Mouse (Mus musculus) gastrocnemius, postnatal 14 days (tissue): ENCODE measurements around the gene Kbtbd7. TPM values are rescaled to one million over a fixed set of nuclear protein-coding genes. Genes with fewer than 3 reads are reported as not detected.
"Not testable (repeated sequence)": the region's sequence is repeated elsewhere in the genome, so short reads cannot be mapped to it uniquely, and the experiment has no call there.

Experiments
- DNase-seq: peaks from one replicate; pipeline ENCODE4 v3.0.0; 2021; ENCODE audit warnings: mixed read lengths
- intact Hi-C: fragments of 180-260 bp; cut with DNase I; formaldehyde crosslinking; loops from one replicate; pipeline ENCODE4 v1.15.1; 2025; ENCODE audit warnings: low total_unique reads
- long read RNA-seq, 2 experiments: library from polyadenylated mRNA; stranded (forward); transcript quantifications; one replicate each; pipeline ENCODE4 v2.0.0; 2021
- total RNA-seq, 2 experiments: library from RNA; stranded (reverse); gene quantifications; 2 replicates each; pipeline ENCODE4 v1.2.3; 2021

Kbtbd7 gene
- total RNA-seq = 1 to 10 TPM; 7.1 to 8.0 TPM
- long read RNA-seq, experiment 1, full-length matches to known transcripts = 5 of 5 reads
- long read RNA-seq, experiment 1, partial matches to known transcripts = 0 of 5 reads
- long read RNA-seq, experiment 1, other reads (novel, unspliced or antisense) = 0 of 5 reads
- long read RNA-seq, experiment 2, full-length matches to known transcripts = 2 of 2 reads
- long read RNA-seq, experiment 2, partial matches to known transcripts = 0 of 2 reads
- long read RNA-seq, experiment 2, other reads (novel, unspliced or antisense) = 0 of 2 reads

DNA sequence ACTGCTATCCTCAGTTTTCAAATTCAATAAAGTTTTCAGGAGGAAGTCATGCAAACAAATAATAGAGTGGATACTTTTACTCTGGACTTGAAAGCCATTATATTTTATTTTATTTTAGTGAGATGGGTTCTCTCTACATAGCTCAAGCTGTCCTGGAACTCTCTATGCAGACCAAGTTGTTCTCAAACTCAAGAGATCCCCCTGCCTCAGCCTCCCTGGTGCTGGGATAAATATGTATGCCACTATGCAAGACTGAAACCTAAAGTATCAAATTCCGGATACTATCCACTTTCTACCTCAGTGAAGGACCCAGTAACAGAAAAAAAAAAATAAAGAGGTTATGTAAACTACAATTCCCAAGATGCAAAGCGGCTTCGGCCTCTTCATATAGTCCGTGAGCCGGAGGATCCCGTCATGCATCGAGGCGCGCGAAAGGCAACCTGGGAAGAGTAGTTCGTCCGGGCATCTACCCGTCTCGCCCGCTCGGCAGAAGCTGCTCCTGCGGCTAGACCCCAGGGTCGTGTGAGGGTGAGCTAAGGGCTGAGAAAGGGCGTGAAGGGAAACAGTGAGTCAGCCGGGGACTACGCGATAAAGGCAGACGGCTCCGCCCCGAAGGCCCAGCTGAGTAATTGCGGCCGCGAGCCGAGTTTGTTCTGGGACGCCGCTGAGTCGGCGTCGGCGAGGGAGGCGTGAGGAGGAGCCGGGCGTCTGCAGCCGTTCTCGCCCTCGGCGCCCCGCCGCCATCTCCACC, at the start of gene Kbtbd7:
Kbtbd7 (plus strand) TSS at position 533 of the 751 bp plus-strand sequence.
- intact Hi-C loops = no loop called here
- DNase-seq = peak; percentile 94

DNA sequence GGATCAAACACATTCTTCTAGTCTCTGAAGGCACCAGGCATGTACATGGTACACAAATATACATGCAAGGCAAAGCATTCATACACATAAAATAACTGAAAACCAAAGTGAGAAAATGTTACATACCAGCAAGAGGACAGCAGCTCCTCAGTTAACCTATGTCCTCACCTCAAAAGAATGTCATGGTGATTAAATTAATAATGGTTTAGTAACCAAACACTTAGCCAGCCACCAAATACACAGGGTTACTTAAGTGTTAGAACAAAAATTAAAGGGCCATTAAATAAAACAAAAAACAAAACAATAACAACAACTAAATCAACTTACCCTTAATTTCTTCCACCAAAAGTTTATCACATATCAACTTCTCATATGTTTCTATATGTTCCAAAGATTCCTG, 49.3 kb upstream of the Kbtbd7 start:
- DNase-seq = no peak
- intact Hi-C loops = no loop called here

DNA sequence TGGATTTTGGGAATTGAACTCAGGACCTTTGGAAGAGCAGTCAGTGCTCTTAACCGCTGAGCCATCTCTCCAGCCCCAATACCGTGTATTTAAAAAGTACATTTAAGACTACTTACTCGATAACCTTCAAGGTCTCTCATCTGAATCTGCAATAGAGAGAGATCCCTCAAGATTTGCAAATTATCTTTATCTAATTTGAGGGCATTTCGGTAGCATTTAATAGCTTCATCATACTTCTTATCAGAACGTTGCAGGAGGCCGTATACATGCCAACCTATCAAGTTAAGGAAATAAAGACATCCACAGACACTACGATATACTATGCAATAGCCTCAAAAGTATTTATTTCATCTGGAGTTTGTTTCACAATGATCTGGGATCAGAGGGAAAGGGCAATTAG, 43.2 kb upstream of the Kbtbd7 start:
- intact Hi-C loops = no loop called here
- no peak for DNase-seq

DNA sequence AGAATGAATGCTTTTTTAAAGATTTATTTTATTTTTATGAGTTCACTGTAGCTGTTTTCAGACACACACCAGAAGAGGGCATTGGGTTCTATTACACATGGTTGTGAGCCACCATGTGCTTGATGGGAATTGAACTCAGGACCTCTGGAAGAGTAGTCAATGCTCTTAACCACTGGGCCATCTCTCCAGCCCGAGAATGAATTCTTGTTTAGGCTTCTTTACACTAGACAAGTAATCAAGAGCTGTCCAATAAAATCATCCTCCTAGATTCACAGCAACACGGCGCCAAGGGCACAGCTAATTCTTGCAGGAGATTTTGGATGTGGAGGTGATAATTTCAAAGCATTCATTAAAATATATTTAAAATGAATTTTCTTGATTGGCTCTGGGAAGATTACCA, 38.0 kb upstream of the Kbtbd7 start:
- no peak for DNase-seq
- intact Hi-C loops = no loop called here

DNA sequence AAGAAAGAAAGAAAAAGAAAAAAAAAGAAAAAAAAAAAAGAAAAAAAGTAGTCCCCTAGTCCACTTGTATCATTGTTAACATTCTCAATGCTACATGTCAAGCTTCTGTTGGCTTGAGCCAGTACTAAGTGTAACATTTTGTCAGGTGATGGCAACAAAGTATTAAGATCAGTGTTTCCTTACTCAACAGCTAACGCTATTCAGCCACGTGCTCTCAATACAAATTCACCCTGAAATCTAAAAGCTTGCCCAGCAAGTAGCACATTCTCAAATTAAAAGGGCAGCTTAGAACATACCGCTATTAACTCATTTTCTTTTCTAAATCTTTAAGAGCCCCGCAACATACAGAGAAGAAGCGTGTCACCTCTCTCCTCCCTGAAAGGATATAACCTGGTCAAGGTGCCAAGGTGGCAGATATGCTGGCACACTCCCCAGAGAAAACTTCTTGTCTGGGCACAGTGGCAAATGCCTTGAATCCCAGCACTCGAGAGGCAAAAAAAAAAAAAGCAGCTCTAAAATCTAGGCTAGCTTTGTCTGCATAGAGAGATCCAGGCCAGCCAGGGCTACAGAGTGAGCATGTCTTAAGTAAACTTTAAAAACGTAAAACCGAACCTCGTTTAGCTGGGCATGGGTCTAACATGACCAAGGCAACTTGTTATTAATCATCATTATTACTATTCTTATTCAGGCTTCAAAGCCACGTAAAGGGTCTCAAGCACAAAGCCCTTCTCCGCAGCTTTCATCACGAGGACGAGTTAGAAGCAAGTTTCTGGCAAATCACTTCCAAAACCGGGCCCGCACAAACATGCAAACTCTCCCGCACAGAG, 36.7 kb upstream of the Kbtbd7 start:
- intact Hi-C loops = no loop called here
- DNase-seq = peak; percentile 14

DNA sequence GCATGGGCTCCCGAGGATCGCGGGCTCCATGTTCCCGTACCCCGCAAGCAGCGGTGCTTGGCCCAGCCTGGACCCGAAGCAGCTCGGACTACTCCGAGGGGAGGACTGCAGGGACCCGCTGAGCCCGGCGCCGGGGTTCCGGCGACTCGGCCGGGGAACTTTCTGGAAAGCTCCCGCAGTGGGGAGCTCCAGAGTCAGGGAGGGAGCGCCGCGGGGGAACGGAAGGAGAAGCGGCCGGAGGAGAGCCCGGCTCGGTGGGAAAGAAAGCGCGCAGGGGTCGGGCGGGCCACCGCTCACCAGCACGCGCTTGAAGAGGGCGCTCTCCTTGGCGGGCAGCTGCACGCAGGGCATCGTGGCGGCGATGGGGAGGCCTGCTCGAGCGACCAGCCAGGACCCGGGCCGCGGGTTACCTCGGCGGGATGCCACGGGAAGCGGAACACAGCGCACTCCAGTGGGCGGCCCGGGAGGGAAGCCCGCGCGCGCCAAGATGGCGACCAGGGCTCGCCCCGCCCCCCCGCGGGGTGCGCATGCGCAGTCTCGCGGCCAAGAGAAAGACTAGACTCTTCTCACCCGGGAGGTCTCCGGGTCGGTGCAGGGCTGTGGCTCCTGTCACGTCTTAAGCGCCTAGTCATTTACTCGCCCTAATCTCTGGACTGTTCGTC, 35.9 kb upstream of the Kbtbd7 start, which contains the start of gene Naa16:
Naa16 (minus strand) TSS at position 514 of the 662 bp plus-strand sequence.
- peak; percentile 97 for DNase-seq
- intact Hi-C loops = no loop called here

DNA sequence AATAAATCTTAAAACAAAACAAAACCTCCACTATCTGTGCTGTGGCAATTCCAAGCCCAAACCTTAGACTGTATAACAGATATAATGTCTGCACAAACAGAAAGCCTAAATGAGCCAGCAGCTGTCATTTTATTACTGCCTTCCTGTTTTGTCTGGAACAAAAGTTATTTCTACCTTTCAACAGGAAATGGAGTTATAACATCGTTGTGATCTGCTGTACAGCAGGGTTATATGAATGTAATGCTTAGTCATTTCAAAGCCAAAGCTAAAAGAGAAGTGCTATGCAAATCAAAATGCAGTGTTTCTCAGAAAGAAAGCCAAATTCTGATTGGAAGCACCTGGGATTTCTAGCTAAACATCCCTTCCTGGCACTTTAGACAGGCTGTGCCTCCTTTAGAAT, 33.0 kb upstream of the Kbtbd7 start:
- DNase-seq = no peak
- intact Hi-C loops = no loop called here

DNA sequence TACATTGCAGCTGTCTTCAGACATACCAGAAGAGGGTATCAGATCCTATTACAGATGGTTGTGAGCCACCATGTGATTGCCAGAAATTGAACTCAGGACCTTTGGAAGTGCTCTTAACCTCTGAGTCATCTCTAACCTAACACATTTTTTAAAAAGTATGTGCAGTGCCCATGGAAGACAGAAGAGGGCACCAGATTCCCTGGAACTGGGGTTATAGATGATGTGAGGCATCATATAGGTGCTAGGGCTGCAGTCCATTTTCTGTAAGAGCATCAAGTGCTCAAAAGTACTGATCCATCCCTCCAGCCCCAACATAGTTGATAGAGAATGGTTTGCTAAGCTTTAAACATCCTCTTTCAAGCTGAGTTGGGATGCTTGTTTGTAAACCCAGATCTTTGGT, 31.7 kb upstream of the Kbtbd7 start:
- intact Hi-C loops = no loop called here
- DNase-seq = no peak

DNA sequence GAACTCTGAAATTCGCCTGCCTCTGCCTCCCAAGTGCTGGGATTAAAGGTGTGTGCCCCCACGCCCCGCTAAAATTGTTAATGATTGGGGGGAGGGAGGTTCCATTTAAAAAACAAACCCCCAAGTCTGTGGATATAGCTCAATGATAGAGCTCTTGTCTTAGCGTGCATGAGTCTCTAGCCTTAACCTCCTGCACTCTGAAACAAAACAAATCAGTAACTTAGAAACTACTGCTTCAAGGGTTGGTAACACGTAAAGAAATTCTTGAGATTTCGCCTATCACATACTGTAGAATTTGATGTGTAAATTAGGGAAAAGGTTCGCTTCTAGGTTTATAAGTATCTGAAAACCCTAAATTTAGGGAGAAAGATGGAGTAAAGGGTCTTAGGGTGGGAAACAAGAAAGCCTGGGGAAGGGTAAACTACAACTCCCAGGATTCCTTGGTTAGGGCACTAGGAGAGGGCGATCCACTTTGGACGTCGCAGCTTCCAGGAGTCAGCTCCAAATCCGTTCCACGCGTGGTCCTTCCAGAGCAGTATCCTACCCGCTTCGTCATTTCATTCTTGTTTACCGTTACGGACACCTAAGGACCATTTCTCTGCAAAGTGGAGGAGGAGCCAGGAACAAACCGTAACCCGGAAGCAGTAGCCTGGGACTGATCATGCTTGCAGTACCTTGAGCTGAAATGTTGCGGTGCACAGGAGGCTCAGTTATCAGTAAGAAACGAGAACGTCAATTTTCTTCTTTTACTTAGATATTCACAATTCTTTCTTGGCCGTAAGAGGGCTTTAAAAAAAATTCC, 28.8 kb upstream of the Kbtbd7 start, which contains the start of gene Mtrf1:
Mtrf1 (plus strand) TSS at position 452 of the 802 bp plus-strand sequence.
- intact Hi-C loops = no loop called here
- DNase-seq = peak; percentile 32

DNA sequence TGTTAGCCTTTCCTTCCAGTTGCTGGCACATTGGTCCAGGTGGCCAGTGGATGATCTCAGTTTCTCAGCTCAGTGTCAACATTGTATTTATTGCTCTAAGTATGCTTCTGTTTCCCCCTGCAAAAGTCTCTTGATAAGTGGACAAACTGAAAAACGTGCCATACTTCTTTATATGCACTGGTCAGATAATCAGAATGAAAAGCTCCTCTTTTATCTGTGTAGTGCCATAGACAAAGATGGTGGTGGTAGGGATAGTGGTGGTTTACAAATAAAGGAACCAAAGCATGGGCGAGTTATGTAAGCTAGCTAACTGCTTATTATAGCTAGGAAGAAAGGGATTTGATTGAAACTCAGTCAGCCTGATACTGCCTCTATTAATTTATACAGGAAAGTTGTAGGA, 18.7 kb upstream of the Kbtbd7 start:
- intact Hi-C loops = no loop called here
- DNase-seq = no peak

DNA sequence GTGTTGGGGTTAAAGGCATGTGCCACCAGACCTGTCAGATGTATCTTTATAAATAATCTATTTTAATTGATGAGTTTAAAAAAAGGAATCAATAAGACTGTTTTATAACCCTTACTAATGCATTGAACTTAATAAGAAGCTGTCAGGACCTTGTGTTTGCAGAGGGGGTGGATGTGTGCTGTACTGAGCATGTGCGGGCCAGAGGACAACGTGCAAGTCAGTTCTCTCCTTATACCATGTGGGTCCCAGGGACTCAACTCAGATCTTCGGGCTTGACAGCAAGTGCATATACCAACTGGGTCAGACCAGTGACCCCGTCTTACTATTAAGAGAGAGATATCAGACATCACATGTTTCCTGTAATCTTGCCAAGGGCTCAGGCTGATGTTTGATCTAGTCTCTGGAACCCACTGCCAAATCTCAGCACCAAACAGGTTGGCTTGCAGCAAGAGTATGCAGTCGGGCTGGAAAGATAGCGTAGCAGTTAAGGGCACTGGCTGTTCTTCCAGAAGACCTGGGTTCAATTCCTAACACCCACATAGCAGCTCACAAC, 17.0 kb upstream of the Kbtbd7 start:
- DNase-seq = no peak
- intact Hi-C loops = no loop called here

DNA sequence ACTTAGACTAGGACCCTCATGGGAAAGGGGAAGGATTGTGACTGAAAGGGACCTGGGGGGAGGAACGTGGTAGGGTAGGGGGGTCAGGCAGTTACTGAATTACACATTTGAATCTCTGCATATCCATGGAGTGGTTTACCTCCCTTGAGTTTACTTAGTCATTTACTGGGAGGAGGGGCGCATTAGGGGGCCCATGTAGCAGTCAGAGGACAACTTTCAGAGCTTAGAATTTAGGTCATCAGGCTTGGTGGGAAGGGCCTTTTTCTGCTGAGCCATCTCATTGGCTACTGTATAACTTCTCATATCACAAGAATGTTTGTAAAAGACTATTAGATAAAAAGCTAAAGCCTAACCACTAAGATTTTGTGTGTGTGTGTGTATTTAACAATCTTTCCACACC, 15.6 kb upstream of the Kbtbd7 start:
- DNase-seq = no peak
- intact Hi-C loops = loop anchor here (10.0 kb wide), 1 partner anchor 54 kb away; no protein-coding TSS in a partner anchor

DNA sequence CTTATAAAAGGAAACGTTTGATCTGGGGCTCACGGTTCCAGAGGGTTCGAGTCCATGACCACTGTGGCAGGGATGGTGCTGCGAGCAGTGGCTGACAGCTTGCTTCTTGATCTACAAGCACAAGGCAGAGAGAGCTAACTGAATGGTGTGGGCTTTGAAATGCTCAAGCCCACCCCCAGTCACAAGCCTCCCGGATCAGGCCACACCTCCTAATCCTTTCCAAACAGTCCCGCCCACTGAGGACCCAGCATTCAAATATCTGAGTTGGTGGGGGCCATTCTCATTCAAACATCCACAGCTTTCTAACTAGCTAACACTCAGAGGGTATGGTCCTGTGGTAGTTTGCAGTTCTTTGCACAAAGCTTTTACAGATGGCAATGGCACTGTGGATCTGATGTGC, 13.2 kb upstream of the Kbtbd7 start:
- intact Hi-C loops = loop anchor here (10.0 kb wide), 1 partner anchor 52 kb away; no protein-coding TSS in a partner anchor
- DNase-seq = no peak

DNA sequence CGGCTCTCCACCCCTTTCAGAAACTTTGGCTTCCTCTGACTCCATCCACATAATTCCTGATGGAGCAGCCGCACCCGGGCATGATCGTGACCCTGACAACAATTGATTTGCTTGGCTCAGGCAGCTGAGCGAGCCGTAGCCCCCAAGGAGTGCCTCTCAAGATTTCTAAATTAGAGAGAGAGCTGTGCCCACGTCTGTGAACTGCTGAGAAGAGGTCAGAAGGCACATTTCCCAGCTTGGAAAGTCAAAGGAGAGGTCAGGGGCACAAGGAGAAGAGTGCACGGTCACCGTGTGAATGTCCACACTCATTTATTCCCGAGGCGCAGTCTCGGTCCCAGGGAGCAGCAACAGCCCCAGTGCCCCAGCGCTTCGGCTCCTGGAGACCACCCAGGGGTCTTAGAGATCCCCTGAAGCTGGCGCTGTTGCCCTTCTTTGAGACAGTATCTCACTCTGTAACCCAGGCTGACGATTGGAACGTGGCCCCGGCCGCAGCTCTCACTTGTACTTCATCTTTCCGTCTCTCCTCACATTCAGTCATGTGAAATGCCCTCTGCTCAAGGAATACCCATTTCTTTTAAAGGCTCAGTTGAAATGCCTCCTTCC, 6.1 kb upstream of the Kbtbd7 start:
- DNase-seq = no peak
- intact Hi-C loops = no loop called here

DNA sequence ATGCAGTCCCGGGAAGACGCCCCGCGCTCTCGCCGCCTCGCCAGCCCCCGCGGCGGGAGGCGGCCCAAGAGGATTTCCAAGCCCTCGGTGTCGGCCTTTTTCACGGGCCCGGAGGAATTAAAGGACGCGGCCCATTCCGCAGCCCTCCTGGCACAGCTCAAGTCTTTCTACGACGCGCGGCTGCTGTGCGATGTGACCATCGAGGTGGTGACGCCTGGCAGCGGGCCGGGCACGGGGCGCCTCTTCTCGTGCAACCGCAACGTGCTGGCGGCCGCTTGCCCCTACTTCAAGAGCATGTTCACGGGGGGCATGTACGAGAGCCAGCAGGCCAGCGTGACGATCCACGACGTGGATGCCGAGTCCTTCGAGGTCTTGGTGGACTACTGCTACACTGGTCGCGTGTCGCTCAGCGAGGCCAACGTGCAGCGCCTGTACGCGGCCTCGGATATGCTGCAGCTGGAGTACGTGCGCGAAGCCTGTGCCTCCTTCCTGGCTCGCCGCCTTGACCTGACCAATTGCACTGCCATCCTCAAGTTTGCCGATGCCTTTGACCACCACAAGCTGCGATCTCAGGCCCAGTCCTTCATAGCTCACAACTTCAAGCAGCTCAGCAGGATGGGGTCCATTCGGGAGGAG, 537 bp downstream of the Kbtbd7 start:
- intact Hi-C loops, DNase-seq: not testable (repeated sequence)

DNA sequence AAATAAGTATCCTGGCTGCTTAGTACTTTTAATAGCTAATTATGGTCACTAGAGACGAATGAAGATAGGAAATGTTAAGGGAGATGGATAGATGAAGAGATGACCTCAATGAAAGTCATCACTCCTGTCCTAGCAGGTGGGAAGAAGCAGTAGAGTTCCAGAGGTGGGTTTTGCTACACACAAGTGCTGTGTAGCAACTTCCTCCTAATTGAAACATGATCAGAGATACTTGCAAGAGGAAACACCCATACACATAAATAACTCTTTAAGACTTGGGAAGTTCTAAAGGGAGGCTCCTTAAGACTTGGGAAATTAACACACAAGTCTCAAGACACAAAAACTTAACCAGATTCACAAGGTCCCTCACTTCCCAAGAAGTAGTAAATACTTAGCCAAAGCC, 7.8 kb downstream of the Kbtbd7 start:
- DNase-seq = no peak
- intact Hi-C loops = no loop called here

DNA sequence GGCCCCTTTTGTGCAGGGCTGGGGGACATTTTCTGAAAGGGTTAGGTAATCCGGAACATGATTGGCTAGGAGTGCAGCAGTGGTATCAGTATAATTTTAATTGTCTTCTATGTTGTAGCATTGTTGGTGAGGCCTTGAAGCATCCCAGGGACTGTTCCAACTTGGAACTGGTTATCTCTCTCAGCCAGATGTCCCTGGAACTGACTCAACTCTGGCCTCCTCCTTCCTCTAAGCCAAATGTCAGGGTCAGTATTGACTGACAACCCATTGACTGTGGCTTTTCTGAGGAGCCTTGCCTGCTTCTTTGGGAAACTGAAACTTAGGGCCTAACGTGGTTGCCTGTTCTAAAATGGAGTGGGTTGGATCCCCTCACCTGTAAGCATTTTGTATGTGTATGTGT, 14.3 kb downstream of the Kbtbd7 start:
- intact Hi-C loops = no loop called here
- no peak for DNase-seq

DNA sequence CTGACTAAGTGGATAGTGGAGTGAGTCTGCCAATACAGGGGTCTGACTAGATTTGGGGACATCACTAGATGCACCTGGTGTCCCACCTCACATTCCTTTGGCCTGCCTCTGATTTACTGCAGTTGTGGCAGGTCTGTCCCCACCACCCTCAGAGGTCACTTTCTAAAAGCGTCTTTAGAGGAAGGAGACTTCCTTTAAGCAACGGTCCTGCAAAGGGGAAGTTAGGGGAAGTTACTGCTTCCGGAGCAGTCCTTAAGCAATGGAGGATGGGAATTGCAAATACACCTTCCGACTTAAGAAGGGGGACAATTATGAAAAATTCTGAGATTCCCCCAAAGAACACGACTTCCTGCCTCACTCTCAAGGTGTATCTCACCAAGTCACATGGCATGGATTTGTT, 15.1 kb downstream of the Kbtbd7 start:
- intact Hi-C loops = no loop called here

More for the DNA sequence above, 15.1 kb downstream of the Kbtbd7 start:
- DNase-seq = no peak
